Mouse (Mus musculus): ENCODE measurements around the gene Sept9. TPM values are rescaled to one million over a fixed set of nuclear protein-coding genes. Genes with fewer than 3 reads are reported as not detected.
A peak's percentile ranks its signal among the peaks of the same experiment; 100 is the strongest.

Sept9 gene
- polyA plus RNA-seq, 1 experiment: 12.2 TPM

DNA sequence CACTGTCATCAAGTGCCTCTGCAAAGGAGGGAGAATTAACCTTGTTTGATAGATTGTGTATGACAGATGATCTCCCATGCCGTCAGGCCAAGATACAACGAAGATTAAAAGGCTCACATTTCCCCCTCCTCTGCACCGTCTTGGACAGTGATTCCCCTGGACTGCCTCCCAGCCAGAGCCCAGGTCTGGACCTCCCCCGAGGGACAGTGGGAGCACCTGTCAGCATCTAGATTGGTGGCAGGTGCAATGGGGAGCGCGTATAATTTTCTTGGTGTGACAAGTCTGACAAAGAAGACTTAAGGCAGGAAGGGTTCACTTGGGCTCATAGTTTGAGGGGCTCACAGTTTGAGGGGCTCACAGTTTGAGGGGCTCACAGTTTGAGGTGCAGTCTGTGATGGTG, 35.7 kb upstream of the Sept9 start:
- Histone ChIP-seq H3K27me3 (ENCODE audit: control insufficient read depth, insufficient read depth, low read length) (no peaks in the 10 kb centered on the region), H3K36me3 (ENCODE audit: control insufficient read depth, insufficient read depth, low read length) (no peaks in the 10 kb centered on the region), H3K4me3 (ENCODE audit: control insufficient read depth, low read depth, low read length) (no peak overlapping the region), H3K27ac (ENCODE audit: control insufficient read depth, insufficient read depth, low read depth, low read length) (no peak overlapping the region), H3K4me1 (ENCODE audit: control insufficient read depth, insufficient read depth, low read length) (peaks cover 1% of the 10 kb centered on the region; the same call in 1 of the 2 replicates)
- TF ChIP-seq CTCF (IDR thresholded peaks at IDR 0.05; ENCODE audit: control insufficient read depth, insufficient read depth, insufficient replicate concordance, low read depth, low read length) (no peak), POLR2A (IDR thresholded peaks at IDR 0.05; ENCODE audit: control insufficient read depth, low read depth, low read length) (no peak)

DNA sequence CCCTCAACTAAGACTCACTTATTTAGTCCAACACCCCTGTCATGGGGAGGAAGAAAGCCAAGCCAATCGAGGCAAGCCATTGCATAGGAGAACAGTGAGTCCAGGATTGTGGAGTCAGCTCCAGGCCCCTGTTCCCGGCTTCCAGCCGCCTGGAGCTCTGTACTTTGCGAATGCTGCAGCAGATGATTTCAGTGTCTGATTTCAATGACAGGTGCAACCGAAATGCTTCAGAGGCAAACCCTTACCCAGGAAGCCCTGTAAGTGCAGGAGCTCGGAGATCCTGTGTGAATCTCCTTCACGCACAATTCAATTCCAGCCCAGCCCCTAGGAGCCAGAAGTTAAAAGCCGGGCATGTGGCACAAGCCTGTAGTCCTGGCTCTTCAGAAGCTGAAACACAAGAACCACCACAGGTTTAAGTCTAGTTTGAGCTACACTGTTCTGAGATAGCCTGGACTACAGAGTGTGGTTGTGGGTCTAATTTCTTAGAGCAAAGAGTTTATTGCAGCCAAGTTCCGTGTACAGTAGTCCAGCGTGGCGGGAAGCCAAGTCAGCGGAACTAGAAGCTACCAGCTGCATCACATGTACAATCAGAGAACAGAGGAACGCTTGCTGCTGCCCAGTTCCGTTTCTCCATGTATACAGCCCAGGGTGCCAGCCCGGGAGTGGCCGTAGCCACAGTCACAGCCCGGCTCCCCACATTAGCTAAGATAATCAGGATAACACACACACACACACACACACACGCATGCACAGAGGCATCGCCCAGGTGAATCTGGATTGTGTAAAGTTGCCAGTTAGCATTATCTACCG, 31.0 kb upstream of the Sept9 start:
- no peaks in the 10 kb centered on the region for H3K36me3 ChIP-seq (ENCODE audit: control insufficient read depth, insufficient read depth, low read length)
- no peak for TF ChIP-seq CTCF (IDR thresholded peaks at IDR 0.05; ENCODE audit: control insufficient read depth, insufficient read depth, insufficient replicate concordance, low read depth, low read length)
- TF ChIP-seq POLR2A (IDR thresholded peaks at IDR 0.05; ENCODE audit: control insufficient read depth, low read depth, low read length): no peak
- no peak overlapping the region; the same call in 1 of the 2 replicates for H3K4me3 ChIP-seq (ENCODE audit: control insufficient read depth, low read depth, low read length)
- H3K27ac ChIP-seq (ENCODE audit: control insufficient read depth, insufficient read depth, low read depth, low read length): no peak overlapping the region
- no peaks in the 10 kb centered on the region for H3K27me3 ChIP-seq (ENCODE audit: control insufficient read depth, insufficient read depth, low read length)
- H3K4me1 ChIP-seq (ENCODE audit: control insufficient read depth, insufficient read depth, low read length): peaks cover 5% of the 10 kb centered on the region

DNA sequence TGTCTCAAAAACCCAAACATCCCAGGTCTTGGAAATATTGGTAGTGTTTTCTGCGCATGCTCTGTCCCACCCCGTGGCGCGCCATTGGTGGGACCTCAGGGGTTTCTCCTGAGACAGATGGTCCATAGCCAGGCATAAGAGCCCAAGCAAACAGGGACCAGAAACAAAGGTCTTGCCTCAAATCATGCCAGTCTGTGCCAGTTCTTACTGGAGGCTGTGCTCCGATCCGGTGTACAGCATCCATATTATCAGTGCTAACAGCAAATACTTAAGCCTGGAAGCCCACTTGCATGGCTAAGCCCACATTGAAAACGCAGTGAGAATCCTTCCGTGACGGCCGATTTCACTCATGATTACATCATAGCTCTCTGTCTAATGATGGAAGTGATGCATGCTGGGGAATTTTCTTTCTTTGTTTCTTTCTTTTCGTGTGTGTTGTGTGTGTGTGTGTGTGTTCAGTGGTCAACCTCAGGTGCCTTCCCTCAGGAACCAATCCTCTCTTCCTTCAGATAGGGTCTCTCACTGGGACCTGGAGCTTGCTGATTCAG, 30.3 kb upstream of the Sept9 start:
- H3K27me3 ChIP-seq (ENCODE audit: control insufficient read depth, insufficient read depth, low read length): no peaks in the 10 kb centered on the region

DNA sequence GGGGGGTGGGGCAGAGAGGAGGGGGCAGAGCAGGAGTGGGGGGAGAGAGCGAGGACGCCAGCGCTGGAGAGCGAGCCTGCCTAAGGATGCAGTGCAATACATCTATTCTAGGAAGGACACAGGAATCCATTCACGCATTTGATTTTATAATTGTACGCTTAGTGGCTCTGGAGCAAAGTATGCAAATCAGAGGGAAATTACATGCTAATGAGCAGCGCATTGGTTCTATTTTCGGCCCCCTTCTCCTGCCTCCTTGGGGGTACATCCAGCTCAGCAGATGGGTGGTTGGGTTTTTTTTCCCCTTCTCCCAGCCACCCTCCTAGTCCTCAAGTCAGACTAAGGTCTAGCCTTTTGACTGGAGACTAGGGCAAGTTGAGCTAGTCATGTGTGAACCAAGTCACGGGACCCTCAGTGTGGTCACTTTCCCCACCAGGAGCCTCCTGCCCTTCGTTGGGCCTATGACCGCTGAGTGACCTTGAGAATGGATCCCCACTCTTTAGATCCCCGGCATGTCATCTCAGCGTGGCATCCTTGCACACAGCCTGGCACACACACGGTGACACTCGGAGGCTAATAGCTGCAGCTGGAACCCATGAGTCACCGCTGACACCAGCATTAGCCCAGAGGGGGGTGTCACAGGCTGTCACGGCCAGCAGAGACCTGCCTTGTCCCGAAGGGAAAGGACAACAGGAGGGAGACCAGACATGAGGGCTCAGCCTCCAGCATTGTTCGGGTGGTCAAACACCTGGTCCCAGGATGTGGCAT, 29.5 kb upstream of the Sept9 start:
- Histone ChIP-seq H3K36me3 (ENCODE audit: control insufficient read depth, insufficient read depth, low read length) (no peaks in the 10 kb centered on the region), H3K4me3 (ENCODE audit: control insufficient read depth, low read depth, low read length) (no peak overlapping the region), H3K27me3 (ENCODE audit: control insufficient read depth, insufficient read depth, low read length) (no peaks in the 10 kb centered on the region), H3K4me1 (ENCODE audit: control insufficient read depth, insufficient read depth, low read length) (peaks cover 6% of the 10 kb centered on the region), H3K27ac (ENCODE audit: control insufficient read depth, insufficient read depth, low read depth, low read length) (no peak overlapping the region)
- TF ChIP-seq POLR2A (IDR thresholded peaks at IDR 0.05; ENCODE audit: control insufficient read depth, low read depth, low read length) (no peak), CTCF (IDR thresholded peaks at IDR 0.05; ENCODE audit: control insufficient read depth, insufficient read depth, insufficient replicate concordance, low read depth, low read length) (no peak)

More for the DNA sequence above, 30.3 kb upstream of the Sept9 start:
- Histone ChIP-seq H3K4me1 (ENCODE audit: control insufficient read depth, insufficient read depth, low read length) (peaks cover 5% of the 10 kb centered on the region), H3K36me3 (ENCODE audit: control insufficient read depth, insufficient read depth, low read length) (no peaks in the 10 kb centered on the region), H3K4me3 (ENCODE audit: control insufficient read depth, low read depth, low read length) (peak overlapping the region; percentile 6; the same call in 1 of the 2 replicates), H3K27ac (ENCODE audit: control insufficient read depth, insufficient read depth, low read depth, low read length) (no peak overlapping the region)
- TF ChIP-seq POLR2A (IDR thresholded peaks at IDR 0.05; ENCODE audit: control insufficient read depth, low read depth, low read length): no peak
- no peak for TF ChIP-seq CTCF (IDR thresholded peaks at IDR 0.05; ENCODE audit: control insufficient read depth, insufficient read depth, insufficient replicate concordance, low read depth, low read length)

DNA sequence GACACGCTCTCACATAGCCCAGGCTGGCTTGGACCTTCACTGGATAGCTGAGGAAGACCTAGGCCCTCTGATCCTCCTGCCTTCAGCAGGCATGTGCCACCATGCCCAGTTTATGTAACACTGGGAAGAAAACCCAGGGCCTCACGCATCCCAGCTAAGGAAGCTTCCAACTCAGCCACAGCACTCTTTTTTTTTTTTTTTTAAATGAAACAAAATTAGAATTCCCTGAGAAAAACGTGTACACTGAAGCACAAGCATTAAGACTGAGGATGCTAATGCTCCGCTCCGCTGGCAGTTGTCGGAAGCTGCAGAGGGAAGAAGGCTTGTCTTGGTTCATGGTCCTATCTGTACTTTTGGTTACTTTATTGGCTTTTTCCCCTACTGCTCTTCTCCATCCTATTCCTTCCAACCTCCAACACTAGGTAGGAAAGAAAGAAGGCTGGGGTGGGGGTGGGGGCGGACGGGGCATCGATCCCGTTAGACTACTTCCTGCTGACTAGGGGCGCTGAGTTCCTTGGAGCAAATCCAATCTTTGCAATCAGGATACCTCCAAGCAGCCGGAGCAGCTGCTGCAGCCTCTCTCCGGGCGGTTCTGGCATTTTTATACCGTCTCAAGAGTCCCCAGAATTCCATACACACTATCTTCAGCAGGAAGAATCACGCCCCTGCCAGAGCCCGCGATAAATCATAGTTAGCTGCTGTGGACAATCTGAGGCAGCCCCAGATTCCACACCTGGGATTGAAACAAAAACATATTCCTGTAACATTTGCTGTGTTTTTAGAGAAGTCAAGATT, 25.2 kb upstream of the Sept9 start:
- TF ChIP-seq POLR2A (IDR thresholded peaks at IDR 0.05; ENCODE audit: control insufficient read depth, low read depth, low read length) (no peak), CTCF (IDR thresholded peaks at IDR 0.05; ENCODE audit: control insufficient read depth, insufficient read depth, insufficient replicate concordance, low read depth, low read length) (no peak)
- H3K36me3 ChIP-seq (ENCODE audit: control insufficient read depth, insufficient read depth, low read length): no peaks in the 10 kb centered on the region
- H3K27ac ChIP-seq (ENCODE audit: control insufficient read depth, insufficient read depth, low read depth, low read length): peak overlapping the region; percentile 5

DNA sequence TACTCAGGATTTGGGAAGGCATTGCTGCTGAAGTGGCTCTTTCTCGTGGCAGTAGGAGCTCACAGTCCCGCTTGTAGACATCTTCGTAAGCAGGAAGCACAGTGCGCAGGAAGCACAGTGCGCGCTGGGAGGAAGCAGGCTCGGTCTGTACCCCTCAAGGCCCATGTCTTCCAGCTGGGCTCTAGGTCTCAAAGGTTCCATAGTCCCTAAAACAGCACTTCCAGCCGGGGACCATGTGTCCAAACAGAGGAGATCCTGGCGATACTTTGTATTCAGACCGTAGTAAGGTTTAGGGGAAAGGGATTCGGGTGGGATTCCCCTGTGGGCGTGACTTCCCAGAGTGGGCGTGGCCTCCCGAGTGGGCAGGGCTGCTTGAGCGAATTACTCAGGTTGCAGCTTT, 24.5 kb upstream of the Sept9 start:
- no peaks in the 10 kb centered on the region for H3K27me3 ChIP-seq (ENCODE audit: control insufficient read depth, insufficient read depth, low read length)
- TF ChIP-seq POLR2A (IDR thresholded peaks at IDR 0.05; ENCODE audit: control insufficient read depth, low read depth, low read length) (no peak), CTCF (IDR thresholded peaks at IDR 0.05; ENCODE audit: control insufficient read depth, insufficient read depth, insufficient replicate concordance, low read depth, low read length) (no peak)
- peaks cover 2% of the 10 kb centered on the region; the same call in 1 of the 2 replicates for H3K4me1 ChIP-seq (ENCODE audit: control insufficient read depth, insufficient read depth, low read length)
- peak overlapping the region; percentile 5 for H3K27ac ChIP-seq (ENCODE audit: control insufficient read depth, insufficient read depth, low read depth, low read length)
- H3K36me3 ChIP-seq (ENCODE audit: control insufficient read depth, insufficient read depth, low read length): no peaks in the 10 kb centered on the region
- peak overlapping the region; percentile 54 for H3K4me3 ChIP-seq (ENCODE audit: control insufficient read depth, low read depth, low read length)

More for the DNA sequence above, 25.2 kb upstream of the Sept9 start:
- Histone ChIP-seq H3K4me3 (ENCODE audit: control insufficient read depth, low read depth, low read length) (peak overlapping the region; percentile 54; the same call in 1 of the 2 replicates), H3K27me3 (ENCODE audit: control insufficient read depth, insufficient read depth, low read length) (no peaks in the 10 kb centered on the region), H3K4me1 (ENCODE audit: control insufficient read depth, insufficient read depth, low read length) (peaks cover 2% of the 10 kb centered on the region; the same call in 1 of the 2 replicates)
